Mouse (Mus musculus) ES-Bruce4 (cell line): ENCODE measurements around the gene Arxes2.
"Not testable (repeated sequence)": the region's sequence is repeated elsewhere in the genome, so short reads cannot be mapped to it uniquely, and the experiment has no call there.

Experiments used
- CTCF ChIP-seq: IDR thresholded peaks from one replicate; pipeline ENCODE4 v1.8.1; 2011; ENCODE audit warnings: low read depth, low read length
- POLR2A ChIP-seq: IDR thresholded peaks from one replicate; pipeline ENCODE4 v1.8.1; 2011; ENCODE audit warnings: low read length; ENCODE audit not compliant: insufficient read depth

DNA sequence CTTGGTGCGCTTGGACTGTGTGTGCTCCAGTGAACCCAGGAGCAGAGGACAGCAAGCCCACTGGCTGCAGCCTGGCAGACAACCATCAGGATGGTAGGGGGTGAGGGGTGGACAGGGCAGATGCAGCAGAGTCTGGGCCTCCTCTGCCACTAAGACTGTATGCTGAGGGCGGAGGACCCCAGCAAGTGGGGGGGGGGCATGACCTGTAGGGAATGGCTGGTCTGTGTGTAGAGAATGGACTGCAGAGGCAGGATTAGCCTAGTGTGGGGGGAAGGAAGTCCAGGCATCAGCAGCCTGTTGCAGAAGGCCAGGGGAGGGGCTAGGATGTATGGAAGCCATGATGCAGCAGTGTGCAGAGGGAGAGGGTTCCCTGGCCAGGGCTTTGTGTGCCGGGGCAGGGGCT is 431 bp upstream of the Arxes2 start:
- not testable (repeated sequence) for TF ChIP-seq CTCF, POLR2A
